Mouse (Mus musculus): Measurements from ENCODE around the gene Phldb1.

Phldb1 gene

DNA sequence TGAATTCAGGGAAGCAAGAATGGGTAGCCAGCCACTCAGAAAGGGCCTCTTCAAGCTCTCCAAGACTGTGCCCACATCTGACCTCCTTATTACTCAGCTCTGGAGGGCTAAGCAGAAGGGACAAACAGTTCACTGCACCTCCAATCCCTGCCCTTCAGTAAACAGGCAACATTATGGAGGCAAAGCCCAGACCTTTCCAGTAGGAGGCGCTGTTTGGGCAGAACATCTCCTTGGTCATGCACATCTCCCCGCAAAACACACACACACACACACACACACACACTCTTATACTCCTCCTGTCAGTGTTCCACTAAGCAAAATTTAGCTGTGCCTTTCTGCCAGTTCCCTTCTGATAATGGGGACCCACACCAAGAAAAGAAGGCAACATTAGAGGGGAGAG is 25.4 kb downstream of the Phldb1 start:
- DNase-seq (ENCODE audit: low spot score in 2 of 2) = no peak

DNA sequence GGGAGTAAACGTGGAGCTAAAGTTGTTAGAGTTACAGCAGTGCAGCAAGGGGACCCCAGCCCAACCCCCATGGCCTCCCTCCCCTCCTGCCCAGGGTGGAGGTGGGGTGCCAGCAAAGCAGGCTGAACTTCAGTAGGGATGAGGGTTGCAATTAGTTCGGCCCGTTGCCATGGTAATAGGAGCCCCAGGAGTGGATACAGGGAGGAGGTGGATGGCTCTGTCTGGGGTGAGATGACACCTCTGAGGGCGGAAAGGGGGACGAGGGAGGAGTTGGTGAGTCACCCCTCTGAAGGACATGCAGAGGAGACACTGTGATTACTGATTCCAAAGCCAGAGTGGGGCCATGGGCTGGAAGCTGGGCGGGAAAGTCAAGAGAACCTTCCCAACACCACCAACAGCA is 26.1 kb downstream of the Phldb1 start:
- no peak for DNase-seq (ENCODE audit: low spot score in 2 of 2)

DNA sequence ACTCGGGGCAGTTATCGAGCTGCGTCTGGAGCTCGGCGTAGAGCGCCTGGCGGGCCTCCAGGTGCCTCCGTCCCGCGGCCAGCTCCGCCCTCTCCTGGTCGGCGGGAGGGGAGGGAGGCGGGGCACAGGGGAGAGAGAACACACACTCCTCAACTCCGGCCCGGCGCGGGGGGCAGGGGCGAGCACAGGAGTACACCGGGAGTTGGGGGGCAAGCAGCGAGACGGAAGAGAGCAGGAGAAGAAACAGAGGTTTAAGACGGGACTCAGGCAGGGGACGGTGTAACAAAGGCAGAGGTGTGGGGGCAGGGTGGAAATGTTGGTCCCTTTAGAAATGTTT is 26.6 kb downstream of the Phldb1 start:
- peak in 1 of 2 experiments; percentile 54 for DNase-seq (ENCODE audit: low spot score in 2 of 2)

GRCm38 (mm10) chr9:44707749-44708428 is 27.1 kb downstream of the Phldb1 start:
- DNase-seq (ENCODE audit: low spot score in 2 of 2) = no peak

DNA sequence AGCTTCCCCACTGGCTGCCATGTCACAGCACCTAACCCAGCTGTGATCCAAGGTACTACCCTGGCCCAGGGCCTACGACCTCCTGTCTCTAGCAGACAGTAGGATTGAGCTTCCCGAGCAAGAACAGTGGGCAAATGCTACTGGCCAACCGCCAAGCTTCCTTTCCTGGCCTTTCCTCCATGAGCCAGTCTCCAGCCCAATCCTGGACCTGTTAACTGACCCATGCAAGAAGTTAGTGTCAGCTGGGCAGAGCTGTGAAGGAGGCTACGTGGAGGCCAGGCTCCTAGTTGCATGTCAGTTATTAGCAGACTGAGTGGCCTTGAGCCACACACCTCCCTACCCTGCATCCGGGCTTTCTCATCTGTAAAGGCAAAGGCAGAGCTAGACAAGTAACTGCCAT is 35.3 kb downstream of the Phldb1 start:
- no peak for DNase-seq (ENCODE audit: low spot score in 2 of 2)

GRCm38 (mm10) chr9:44699196-44699595 is 35.8 kb downstream of the Phldb1 start:
- DNase-seq (ENCODE audit: low spot score in 2 of 2) = no peak

DNA sequence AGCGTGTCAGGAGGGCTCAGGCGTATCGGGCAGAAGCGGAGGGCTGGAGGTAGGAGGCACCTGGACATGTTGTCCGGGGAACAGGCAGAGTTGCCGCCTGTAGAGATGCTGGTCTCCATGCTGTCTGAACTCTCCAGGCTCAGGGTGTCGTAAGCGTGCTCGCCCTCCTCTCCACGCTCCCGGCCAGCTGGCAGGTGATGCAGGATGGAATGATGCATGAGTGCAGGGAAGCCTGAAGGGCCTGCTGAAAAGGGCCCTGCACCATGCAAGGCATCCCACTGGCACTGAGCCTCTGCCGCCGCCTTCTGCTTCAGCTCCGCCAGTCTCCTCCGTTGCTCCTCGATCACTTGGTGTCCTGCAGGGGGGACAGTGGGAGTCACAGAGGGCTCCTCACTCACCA is 37.1 kb downstream of the Phldb1 start:
- DNase-seq (ENCODE audit: low spot score in 2 of 2) = no peak

DNA sequence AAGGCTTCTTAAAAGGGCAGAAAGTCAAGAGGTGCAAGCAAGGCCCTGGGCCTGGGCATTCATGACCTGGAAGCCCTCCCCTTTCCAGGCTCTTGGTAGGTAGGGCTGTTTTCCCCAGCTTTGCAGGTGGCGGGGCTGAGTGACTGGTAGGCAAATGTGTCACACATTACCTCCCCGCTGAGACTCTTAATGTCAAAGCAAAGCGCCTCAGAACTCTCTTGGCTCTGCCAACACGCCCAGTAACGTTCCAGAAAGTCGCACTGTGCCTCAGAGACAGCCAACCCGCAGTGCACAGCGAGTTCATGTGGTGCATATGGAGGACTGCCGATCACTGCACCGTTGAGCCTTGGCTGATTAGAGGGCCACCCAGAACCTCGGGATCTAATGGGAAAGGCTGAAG is 41.9 kb downstream of the Phldb1 start:
- no peak for DNase-seq (ENCODE audit: low spot score in 2 of 2)

GRCm38 (mm10) chr9:44691671-44692520 is 43.1 kb downstream of the Phldb1 start:
- DNase-seq (ENCODE audit: low spot score in 2 of 2) = peak; percentile 39 to 66

- no peak for DNase-seq (ENCODE audit: low spot score in 2 of 2)
Measured at GRCm38 (mm10) chr9:44690641-44691040, 44.4 kb downstream of the Phldb1 start.

- no peak for DNase-seq (ENCODE audit: low spot score in 2 of 2)
Measured at GRCm38 (mm10) chr9:44688013-44688412, 47.0 kb downstream of the Phldb1 start.

DNA sequence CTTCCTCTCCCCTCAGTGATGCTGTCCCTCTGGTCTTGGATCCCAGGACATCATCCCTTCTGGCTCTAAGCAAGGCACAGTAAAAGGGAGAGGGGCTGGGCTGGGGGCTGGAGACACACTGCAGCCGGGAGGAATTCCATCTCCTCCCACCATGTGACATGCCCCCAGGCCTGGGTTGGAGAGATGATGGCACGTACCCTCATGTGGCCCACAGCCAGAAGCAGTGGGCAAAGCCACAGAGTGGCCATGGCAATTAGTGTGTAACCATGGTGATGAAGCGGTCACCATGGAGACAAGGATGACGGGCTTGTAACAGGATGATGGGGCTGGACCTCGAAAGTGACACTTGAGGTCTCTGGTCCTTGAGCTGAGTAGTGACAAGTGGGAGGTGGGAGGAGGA is 48.4 kb downstream of the Phldb1 start:
- no peak for DNase-seq (ENCODE audit: low spot score in 2 of 2)

DNA sequence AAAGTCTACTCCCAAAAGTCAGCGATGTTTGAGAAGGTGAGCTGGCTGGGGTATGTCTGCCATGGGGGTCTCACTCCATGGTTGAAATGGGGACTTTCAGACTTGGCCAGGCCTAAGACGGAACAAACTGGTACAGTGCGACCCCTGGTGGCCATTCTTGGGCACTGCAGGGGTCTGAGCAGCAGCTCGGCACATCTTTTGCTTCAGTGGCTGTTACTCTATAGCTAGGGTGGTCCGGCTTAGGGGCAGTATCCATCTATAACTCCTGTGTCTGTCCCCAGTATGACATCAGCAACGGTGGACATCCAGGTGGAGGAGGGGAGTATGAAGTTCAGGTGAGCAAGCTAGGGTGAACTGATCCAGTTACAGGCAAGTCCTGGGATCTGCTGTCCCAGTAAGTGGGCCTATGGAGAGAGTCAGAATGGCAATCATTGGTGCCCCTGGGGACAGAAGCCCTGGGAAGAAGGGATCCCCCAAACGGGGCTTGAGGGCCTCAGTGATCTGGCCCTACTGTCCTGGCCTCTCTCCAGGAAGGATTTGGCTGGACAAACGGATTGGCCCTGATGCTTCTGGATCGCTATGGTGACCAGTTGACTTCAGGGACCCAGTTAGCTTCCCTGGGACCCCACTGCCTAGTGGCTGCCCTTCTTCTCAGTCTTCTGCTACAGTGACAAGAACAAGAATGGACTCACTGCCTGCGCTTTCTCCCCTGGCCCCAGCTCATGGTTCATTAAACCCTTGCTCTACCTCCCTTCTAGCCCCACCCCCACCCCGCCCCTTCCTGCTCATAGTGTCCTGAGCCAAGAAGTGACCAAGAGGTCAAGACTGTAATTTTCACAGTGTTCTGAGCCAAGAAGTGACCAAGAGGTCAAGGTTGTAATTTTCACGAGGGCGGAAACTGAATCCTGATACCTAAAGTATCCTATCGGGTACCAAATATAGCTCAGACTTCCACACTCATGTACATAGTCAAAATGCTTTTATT is 49.4 kb downstream of the Phldb1 start:
- DNase-seq (ENCODE audit: low spot score in 2 of 2) = peak; percentile 55 to 75

- no peak for DNase-seq (ENCODE audit: low spot score in 2 of 2)
Measured at GRCm38 (mm10) chr9:44683046-44683445, 52.0 kb downstream of the Phldb1 start.

DNA sequence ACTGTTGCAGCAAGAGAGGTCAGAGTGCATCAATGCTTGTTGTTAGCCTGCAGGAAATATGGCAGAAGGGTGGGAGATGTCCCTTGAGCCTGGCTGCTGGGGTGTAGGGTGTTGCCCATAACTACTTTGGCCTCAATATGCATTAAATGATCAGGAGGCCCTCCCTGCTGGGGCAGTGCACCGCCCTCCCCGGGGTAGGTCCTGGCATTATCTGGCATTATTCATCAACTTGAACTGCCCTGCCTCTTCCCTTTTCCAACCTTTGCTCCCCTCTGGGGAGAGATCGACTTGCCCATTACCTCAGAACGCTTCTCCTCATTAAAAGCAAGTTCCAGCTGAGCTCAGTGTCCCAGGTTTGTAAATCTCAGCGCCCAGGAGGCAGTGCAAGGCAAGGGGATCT is 55.4 kb downstream of the Phldb1 start:
- no peak for DNase-seq (ENCODE audit: low spot score in 2 of 2)

DNA sequence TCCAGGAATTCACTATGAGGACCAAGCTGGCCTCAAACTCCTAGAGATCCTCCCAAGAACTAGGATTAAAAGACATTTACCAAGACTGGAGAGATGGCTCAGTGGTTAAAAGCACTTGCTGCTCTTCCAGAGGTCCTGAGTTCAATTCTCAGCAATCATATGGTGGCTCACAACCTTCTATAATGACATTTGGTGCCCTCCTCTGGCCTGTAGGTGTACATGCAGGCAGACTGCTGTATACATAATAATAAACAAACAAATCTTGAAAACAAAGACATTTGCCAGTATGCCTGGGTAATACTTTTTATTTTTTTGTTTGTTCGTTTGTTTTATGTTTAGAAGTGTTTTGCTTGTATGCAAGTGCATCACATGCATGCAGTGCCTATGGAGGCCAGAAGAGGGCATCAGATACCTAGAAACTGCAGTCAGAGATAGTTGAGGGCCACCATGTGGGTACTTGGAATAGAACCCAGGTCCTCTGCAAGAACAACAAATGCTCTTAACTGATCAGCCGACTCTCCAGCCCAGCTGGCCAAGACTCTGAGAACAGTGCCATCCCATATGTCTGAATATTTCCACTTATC is 56.6 kb downstream of the Phldb1 start:
- DNase-seq (ENCODE audit: low spot score in 2 of 2) = no peak

- DNase-seq (ENCODE audit: low spot score in 2 of 2) = no peak
Measured at GRCm38 (mm10) chr9:44673005-44673404, 62.0 kb downstream of the Phldb1 start, which contains the start of gene Treh. Gene Treh (plus strand): TSS chr9:44673233.

- DNase-seq (ENCODE audit: low spot score in 2 of 2) = no peak
Measured at GRCm38 (mm10) chr9:44672291-44672865, 62.6 kb downstream of the Phldb1 start.

DNA sequence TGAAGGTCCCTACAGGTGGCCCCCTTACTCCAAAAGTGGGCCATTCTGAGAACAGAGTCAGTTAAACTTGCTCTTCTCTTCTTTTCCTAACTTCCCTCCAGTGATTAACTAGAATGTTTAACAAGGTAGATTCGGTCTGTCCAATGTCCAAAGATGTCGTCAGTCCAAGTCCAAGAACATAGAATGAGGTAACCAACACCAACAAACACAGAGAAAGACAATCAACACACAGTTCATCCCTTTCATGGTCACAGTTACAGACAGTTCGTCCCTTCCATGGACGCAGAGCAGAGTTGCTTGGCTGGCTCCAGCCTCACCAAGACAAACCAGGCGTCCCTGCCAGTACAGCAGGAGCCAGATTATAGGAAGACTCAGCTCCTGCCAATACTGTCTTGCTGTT is 63.6 kb downstream of the Phldb1 start:
- no peak for DNase-seq (ENCODE audit: low spot score in 2 of 2)

GRCm38 (mm10) chr9:44663706-44664105 is 71.3 kb downstream of the Phldb1 start:
- DNase-seq (ENCODE audit: low spot score in 2 of 2) = no peak

Data from frontal cortex, postnatal 10 days (tissue).